Mouse (Mus musculus) liver, adult 2 months (tissue): ENCODE measurements around the gene Paxip1. TPM values are rescaled to one million over a fixed set of nuclear protein-coding genes. Genes with fewer than 3 reads are reported as not detected.

ENCODE experiments used
- DNase-seq: peaks from one replicate; pipeline ENCODE4 v3.0.0-alpha.2; 2011; ENCODE audit warnings: low read depth, low spot score; ENCODE audit errors: extremely low read depth
- H3K27ac ChIP-seq: fragments of 200-500 bp; replicated peaks from 2 replicates; pipeline ENCODE4 v1.5.1; 2012; ENCODE audit warnings: low read depth, mild to moderate bottlenecking, control low read depth, inconsistent platforms, low read length; ENCODE audit not compliant: insufficient read depth
- H3K27me3 ChIP-seq: fragments of 200-500 bp; 2 replicates; pipeline ENCODE4 v1.6.1; 2012; ENCODE audit warnings: mild to moderate bottlenecking, moderate library complexity, low read length, inconsistent platforms; ENCODE audit not compliant: control insufficient read depth, insufficient read depth
- H3K36me3 ChIP-seq: fragments of 200-500 bp; 2 replicates; pipeline ENCODE4 v1.6.1; 2012; ENCODE audit warnings: low read length, inconsistent platforms; ENCODE audit not compliant: control insufficient read depth, insufficient read depth
- H3K4me1 ChIP-seq: fragments of 200-500 bp; 2 replicates; pipeline ENCODE4 v1.6.1; 2011; ENCODE audit warnings: low read length; ENCODE audit not compliant: control insufficient read depth, insufficient read depth
- H3K4me3 ChIP-seq: fragments of 200-500 bp; 2 replicates; pipeline ENCODE4 v1.5.1; 2011; ENCODE audit warnings: low read depth, mild to moderate bottlenecking, control low read depth, low read length, moderate library complexity; ENCODE audit not compliant: insufficient read depth
- H3K79me2 ChIP-seq: fragments of 200-500 bp; 2 replicates; pipeline ENCODE4 v1.6.1; 2012; ENCODE audit warnings: inconsistent platforms, mild to moderate bottlenecking, low read length, moderate library complexity; ENCODE audit not compliant: control insufficient read depth, insufficient read depth
- H3K9ac ChIP-seq: fragments of 200-500 bp; 2 replicates; pipeline ENCODE4 v1.6.1; 2012; ENCODE audit warnings: low read depth, mild to moderate bottlenecking, control low read depth, inconsistent platforms, low read length
- CTCF ChIP-seq: fragments of 200-500 bp; IDR thresholded peaks from 2 replicates; pipeline ENCODE4 v1.5.1; 2011; ENCODE audit warnings: low read depth, low read length, control low read depth
- POLR2A ChIP-seq: fragments of 200-500 bp; IDR thresholded peaks from 2 replicates; pipeline ENCODE4 v1.6.1; 2011; ENCODE audit warnings: low read length, control low read depth; ENCODE audit not compliant: insufficient read depth; ENCODE audit errors: extremely low read depth
- WGBS: fragments of 180-500 bp; shearing (Covaris S2); methylation state at CpG from one replicate; pipeline ENCODE4 v1.1.7; 2018; 5-methylcytosine and 5-hydroxymethylcytosine counted together
- polyA plus RNA-seq: library from polyadenylated mRNA; depleted of rRNA; stranded (reverse); fragments of >200 nt; gene quantifications from 2 replicates; pipeline ENCODE4 v1.2.3, GENCODE M21; 2012
- total RNA-seq: library from RNA; depleted of rRNA; stranded (reverse); fragments of >200 nt; gene quantifications from 2 replicates; pipeline ENCODE4 v1.2.3, GENCODE M21; 2014

The Paxip1 gene
- total and polyA plus RNA-seq, 2 experiments: 8.0 to 12.4 TPM

GRCm38 (mm10) chr5:27744944-27745343 lies 46.5 kb downstream of the Paxip1 start:
- H3K36me3 ChIP-seq: peaks cover 52% of the 10 kb centered on the region
- no peaks in the 10 kb centered on the region for H3K79me2 ChIP-seq
- DNase-seq: no peak
- H3K4me3 ChIP-seq: no peak overlapping the region
- TF ChIP-seq POLR2A: no peak
- TF ChIP-seq CTCF: no peak
- H3K27ac ChIP-seq: no peak overlapping the region
- WGBS: 100% methylated on average over 1 of the region's 1 CpGs
- H3K4me1 ChIP-seq: no peaks in the 10 kb centered on the region
- H3K27me3 ChIP-seq: no peaks in the 10 kb centered on the region
- no peak overlapping the region for H3K9ac ChIP-seq

DNA sequence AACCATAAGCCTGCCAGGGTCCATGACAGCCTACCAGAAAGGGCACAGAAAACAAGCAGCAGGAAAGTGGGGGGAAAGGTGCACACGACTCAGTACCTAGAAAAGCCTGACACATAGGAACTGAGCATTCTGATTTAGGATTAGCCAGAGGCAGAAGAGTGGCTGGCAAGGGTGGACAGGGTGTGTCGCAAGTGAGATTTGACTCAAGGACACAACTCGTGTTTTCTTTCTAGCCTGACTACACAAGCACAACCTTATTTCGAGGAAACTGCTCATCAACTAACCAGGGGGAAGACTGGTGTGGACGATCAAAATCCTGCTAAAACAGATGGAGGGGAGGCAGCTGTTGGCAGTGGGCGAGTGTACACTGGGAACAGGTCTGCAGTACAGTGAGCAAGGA lies 52.3 kb downstream of the Paxip1 start:
- H3K79me2 ChIP-seq: no peaks in the 10 kb centered on the region
- no peaks in the 10 kb centered on the region for H3K4me1 ChIP-seq
- no peak for TF ChIP-seq POLR2A
- TF ChIP-seq CTCF: no peak
- DNase-seq: no peak
- no peak overlapping the region for H3K9ac ChIP-seq
- WGBS: 68% methylated on average over 6 of the region's 6 CpGs
- no peak overlapping the region for H3K27ac ChIP-seq
- H3K36me3 ChIP-seq: peaks cover 28% of the 10 kb centered on the region
- no peak overlapping the region for H3K4me3 ChIP-seq
- H3K27me3 ChIP-seq: no peaks in the 10 kb centered on the region

- 15% methylated on average over 3 of the region's 3 CpGs for WGBS
- peak; percentile 6 for DNase-seq
- H3K79me2 ChIP-seq: no peaks in the 10 kb centered on the region
- TF ChIP-seq POLR2A (no peak), CTCF (peak; percentile 36; the same call in 1 of the 2 replicates)
- no peak overlapping the region for H3K4me3 ChIP-seq
- H3K36me3 ChIP-seq: peaks cover 13% of the 10 kb centered on the region
- no peak overlapping the region for H3K9ac ChIP-seq
- H3K4me1 ChIP-seq: no peaks in the 10 kb centered on the region
- no peaks in the 10 kb centered on the region for H3K27me3 ChIP-seq
- H3K27ac ChIP-seq: no peak overlapping the region
Observed at GRCm38 (mm10) chr5:27737168-27737567, 54.3 kb downstream of the Paxip1 start.

- 81% methylated on average over 5 of the region's 5 CpGs for WGBS
- H3K27me3 ChIP-seq: no peaks in the 10 kb centered on the region
- no peaks in the 10 kb centered on the region for H3K4me1 ChIP-seq
- DNase-seq: no peak
- no peak overlapping the region for H3K27ac ChIP-seq
- H3K4me3 ChIP-seq: no peak overlapping the region
- H3K36me3 ChIP-seq: no peaks in the 10 kb centered on the region
- TF ChIP-seq POLR2A (no peak), CTCF (no peak)
- H3K9ac ChIP-seq: no peak overlapping the region
- H3K79me2 ChIP-seq: no peaks in the 10 kb centered on the region
Observed at GRCm38 (mm10) chr5:27732288-27732868, 59.1 kb downstream of the Paxip1 start.

- Histone ChIP-seq H3K36me3 (no peaks in the 10 kb centered on the region), H3K4me1 (no peaks in the 10 kb centered on the region), H3K9ac (no peak overlapping the region), H3K4me3 (no peak overlapping the region), H3K27me3 (no peaks in the 10 kb centered on the region), H3K27ac (no peak overlapping the region), H3K79me2 (no peaks in the 10 kb centered on the region)
- DNase-seq: no peak
- WGBS: 65% methylated on average over 1 of the region's 1 CpGs
- no peak for TF ChIP-seq CTCF
- no peak for TF ChIP-seq POLR2A
Observed at GRCm38 (mm10) chr5:27731392-27731791, 60.1 kb downstream of the Paxip1 start.

DNA sequence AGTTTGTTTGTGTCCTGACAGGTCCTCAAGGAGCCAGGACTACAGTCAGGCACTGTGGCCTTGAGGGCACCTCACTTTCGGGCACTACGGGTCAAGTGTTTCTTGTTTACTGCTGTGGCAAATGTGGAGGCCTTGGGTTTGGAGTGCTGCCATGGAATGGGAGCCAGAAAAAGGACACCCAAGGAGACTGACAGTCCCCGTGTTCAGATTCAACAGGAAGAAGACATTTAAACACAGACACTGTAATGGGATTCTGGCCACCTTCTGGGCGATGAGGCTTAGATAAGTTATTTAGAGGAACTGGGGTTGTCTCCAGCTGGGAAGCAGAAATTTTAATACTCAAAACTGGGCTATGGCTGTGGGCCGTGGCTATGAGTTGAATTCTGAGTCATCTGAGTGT lies 60.8 kb downstream of the Paxip1 start:
- WGBS: 65% methylated on average over 5 of the region's 5 CpGs
- Histone ChIP-seq H3K36me3 (no peaks in the 10 kb centered on the region), H3K9ac (no peak overlapping the region), H3K27ac (no peak overlapping the region), H3K27me3 (no peaks in the 10 kb centered on the region), H3K4me1 (no peaks in the 10 kb centered on the region), H3K79me2 (no peaks in the 10 kb centered on the region), H3K4me3 (no peak overlapping the region)
- no peak for TF ChIP-seq POLR2A
- TF ChIP-seq CTCF: no peak
- no peak for DNase-seq
